9 mouse cellular contexts compared by ENCODE assay signal in genomic region chr7:45182606-45183005, GRCm38 (mm10). TPM values are rescaled to one million over a fixed set of nuclear protein-coding genes. Genes with fewer than 3 reads are reported as not detected.
DNase-seq lines count a peak whose midpoint lies in the region; ATAC-seq and TF ChIP-seq lines count a peak whose summit lies in the region.
"Had no signal": no experiment of that assay in that cellular context is flagged by ENCODE, and none has a peak within 500 bp of the region (broad histone marks: within the 10 kb centered on the region; RNA-seq: fewer than 3 reads in every experiment).

No protein-coding gene starts in this region.

- peak overlapping the region; percentile 56 for H3K4me2 ChIP-seq in hindbrain, embryonic 14.5 days (replicated peaks)

- WGBS in bone marrow, adult 2 months, result 14% methylated on average over 11 of the region's 11 CpGs
- 16% methylated on average over 11 of the region's 11 CpGs for WGBS in hindbrain, embryonic 14.5 days

- H3K27me3 ChIP-seq in hindbrain, embryonic 14.5 days (ENCODE audit: control insufficient read depth, insufficient read depth, low read length), result peaks cover 75% of the 10 kb centered on the region

- no peak for TF ChIP-seq POLR2A in bone marrow, adult 2 months (IDR thresholded peaks at IDR 0.05; ENCODE audit: borderline replicate concordance, control insufficient read depth, low read depth, low read length)

- ATAC-seq in hindbrain, embryonic 14.5 days (ENCODE audit: low FRiP score), result no peak
- ATAC-seq in megakaryocyte, adult 5-6 weeks (ENCODE audit: poor library complexity, severe bottlenecking), result peak; percentile 17; the same call in 1 of the 2 replicates

- peak overlapping the region; percentile 15 for H3K4me3 ChIP-seq in bone marrow, adult 2 months (replicated peaks; ENCODE audit: control insufficient read depth, low read depth, low read length)
- peak overlapping the region; percentile 26 for H3K4me3 ChIP-seq in hindbrain, embryonic 14.5 days (replicated peaks; ENCODE audit: low read length)

- TF ChIP-seq CTCF in bone marrow, adult 2 months (IDR thresholded peaks at IDR 0.05; ENCODE audit: control insufficient read depth, insufficient read depth, low read length), result no peak

- H3K4me1 ChIP-seq in bone marrow, adult 2 months (ENCODE audit: control insufficient read depth, insufficient read depth, low read length), result no peaks in the 10 kb centered on the region; the same call in 1 of the 2 replicates
- H3K4me1 ChIP-seq in hindbrain, embryonic 14.5 days (replicated peaks; ENCODE audit: control insufficient read depth, insufficient read depth, low read length), result peaks cover 4% of the 10 kb centered on the region

- intact Hi-C loops in gastrocnemius, postnatal 36 days (cut with DNase I), result no loop called here

- H3K27ac ChIP-seq in bone marrow, adult 2 months (ENCODE audit: control insufficient read depth, insufficient read depth, low read depth, low read length, poor library complexity), result no peak overlapping the region
- H3K27ac ChIP-seq in hindbrain, embryonic 14.5 days, result no peak overlapping the region
- H3K27ac ChIP-seq: macrophage had no signal

- H3K9ac ChIP-seq in hindbrain, embryonic 14.5 days, result 0 out of 2 replicates have a peak overlapping the region, but pooled peaks have one; percentile 18

- peak; percentile 41 for DNase-seq in gastrocnemius, postnatal 25 days
- no peak for DNase-seq in gastrocnemius, postnatal 36 days
- no peak for DNase-seq in hindbrain, embryonic 14.5 days (ENCODE audit: low spot score)
- DNase-seq in frontal cortex, postnatal 36 days (ENCODE audit: low spot score in 2 of 2), result no peak
- no peak for DNase-seq in ovary, adult 18-20 months (ENCODE audit: low spot score)
- no peak for DNase-seq in left cerebral cortex, adult 11 months (ENCODE audit: low spot score)

- H3K9me3 ChIP-seq in hindbrain, embryonic 14.5 days (ENCODE audit: control insufficient read depth, low read length), result no peaks in the 10 kb centered on the region

- no peaks in the 10 kb centered on the region for H3K36me3 ChIP-seq in hindbrain, embryonic 14.5 days (replicated peaks; ENCODE audit: control insufficient read depth, insufficient read depth)

RNA-seq across cellular contexts. Expression of gene Pth2, which starts 1.8 kb away (rescaled TPM):
- total RNA-seq in gastrocnemius, postnatal 25 days (2021), result not detected
- total RNA-seq in gastrocnemius, postnatal 36 days (2021), result not detected
- polyA plus RNA-seq in bone marrow, adult 2 months (2011; ENCODE audit: insufficient read depth, insufficient read length, low replicate concordance, missing spikeins), result not detected in 2 replicates
- polyA plus RNA-seq in hindbrain, embryonic 14.5 days (2014; fragmentation: Nextera tagmentation; extraction: Ambion mirVana), result 0.83 TPM in 1 of 2 replicates, not detected in the other
- not detected in 2 replicates for total RNA-seq in megakaryocyte, adult 5-6 weeks (2015)
- total RNA-seq in megakaryocyte, adult 5-6 weeks (2017), result not detected in 2 replicates
- polyA plus RNA-seq: macrophage had no signal

RNA-seq across cellular contexts. Expression of gene Gfy, which starts 3.2 kb away (rescaled TPM):
- total RNA-seq in gastrocnemius, postnatal 25 days (2021), result not detected
- not detected for total RNA-seq in gastrocnemius, postnatal 36 days (2021)
- 1.2 TPM in 1 of 2 replicates, not detected in the other for polyA plus RNA-seq in bone marrow, adult 2 months (2011; ENCODE audit: insufficient read depth, insufficient read length, low replicate concordance, missing spikeins)
- polyA plus RNA-seq in hindbrain, embryonic 14.5 days (2014; fragmentation: Nextera tagmentation; extraction: Ambion mirVana), result not detected in 2 replicates
- total RNA-seq in megakaryocyte, adult 5-6 weeks (2015), result not detected in 2 replicates
- total RNA-seq in megakaryocyte, adult 5-6 weeks (2017), result not detected in 2 replicates
- polyA plus RNA-seq: macrophage had no signal

RNA-seq across cellular contexts. Expression of gene Slc17a7, which starts 18.9 kb away (rescaled TPM):
- 1 to 10 TPM; 1.1 to 2.5 TPM for total RNA-seq in gastrocnemius, postnatal 25 days (2021)
- total RNA-seq in gastrocnemius, postnatal 36 days (2021), result under 1 TPM; 0.76 to 0.79 TPM
- 1.3 TPM in 1 of 2 replicates, not detected in the other for polyA plus RNA-seq in bone marrow, adult 2 months (2011; ENCODE audit: insufficient read depth, insufficient read length, low replicate concordance, missing spikeins)
- 0.47 and 0.48 TPM in 2 replicates for polyA plus RNA-seq in hindbrain, embryonic 14.5 days (2014; fragmentation: Nextera tagmentation; extraction: Ambion mirVana)
- total RNA-seq in megakaryocyte, adult 5-6 weeks (2015), result 0.18 TPM in 1 of 2 replicates, not detected in the other
- total RNA-seq in megakaryocyte, adult 5-6 weeks (2017), result not detected in 2 replicates
- polyA plus RNA-seq: macrophage had no signal

RNA-seq across cellular contexts. Expression of gene Ccdc155, which starts 22.1 kb away (rescaled TPM):
- total RNA-seq in gastrocnemius, postnatal 25 days (2021), result under 1 TPM; 0.19 to 0.23 TPM
- total RNA-seq in gastrocnemius, postnatal 36 days (2021), result not detected
- polyA plus RNA-seq in bone marrow, adult 2 months (2011; ENCODE audit: insufficient read depth, insufficient read length, low replicate concordance, missing spikeins), result not detected in 2 replicates
- 0.50 and 0.57 TPM in 2 replicates for polyA plus RNA-seq in hindbrain, embryonic 14.5 days (2014; fragmentation: Nextera tagmentation; extraction: Ambion mirVana)
- not detected in 2 replicates for total RNA-seq in megakaryocyte, adult 5-6 weeks (2015)
- not detected in 2 replicates for total RNA-seq in megakaryocyte, adult 5-6 weeks (2017)
- polyA plus RNA-seq: macrophage had no signal

RNA-seq across cellular contexts. Expression of gene Aldh16a1, which starts 28.2 kb away (rescaled TPM):
- total RNA-seq in gastrocnemius, postnatal 25 days (2021), result 10 to 100 TPM; 15.6 to 15.9 TPM
- 10 to 100 TPM; 10.6 to 14.3 TPM for total RNA-seq in gastrocnemius, postnatal 36 days (2021)
- 49.6 and 113 TPM in 2 replicates for polyA plus RNA-seq in bone marrow, adult 2 months (2011; ENCODE audit: insufficient read depth, insufficient read length, low replicate concordance, missing spikeins)
- 16.0 and 21.3 TPM in 2 replicates for polyA plus RNA-seq in hindbrain, embryonic 14.5 days (2014; fragmentation: Nextera tagmentation; extraction: Ambion mirVana)
- total RNA-seq in megakaryocyte, adult 5-6 weeks (2015), result 68.0 and 72.0 TPM in 2 replicates
- total RNA-seq in megakaryocyte, adult 5-6 weeks (2017), result 26.9 and 33.7 TPM in 2 replicates
